Mouse (Mus musculus) heart, embryonic 11.5 days (tissue): ENCODE measurements around the gene Tbc1d22a. TPM values are rescaled to one million over a fixed set of nuclear protein-coding genes. Genes with fewer than 3 reads are reported as not detected.

Experiments used
- ATAC-seq: fragments of 200-750 bp; cut with Nextera tagmentation; replicated peaks from 2 replicates; pipeline ENCODE4 v1.8.0; 2017; ENCODE audit warnings: moderate library complexity; ENCODE audit not compliant: insufficient number of reproducible peaks, low FRiP score, low TSS enrichment
- H3K27ac ChIP-seq: fragments of 300-500 bp; sonication (generic); 2 replicates; pipeline ENCODE4 v1.5.1; 2014; ENCODE audit warnings: mild to moderate bottlenecking, low read depth, low read length
- H3K27me3 ChIP-seq: fragments of 300-500 bp; sonication (generic); 2 replicates; pipeline ENCODE4 v1.6.1; 2014; ENCODE audit warnings: mild to moderate bottlenecking, low read length, mixed read lengths; ENCODE audit not compliant: control insufficient read depth, insufficient read depth
- H3K36me3 ChIP-seq: fragments of 300-500 bp; sonication (generic); 2 replicates; pipeline ENCODE4 v1.6.1; 2014; ENCODE audit warnings: mild to moderate bottlenecking, low read length, moderate library complexity, mixed read lengths; ENCODE audit not compliant: control insufficient read depth, insufficient read depth
- H3K4me1 ChIP-seq: fragments of 300-500 bp; sonication (generic); 2 replicates; pipeline ENCODE4 v1.6.1; 2014; ENCODE audit warnings: low read length; ENCODE audit not compliant: control insufficient read depth, insufficient read depth
- H3K4me2 ChIP-seq: fragments of 300-500 bp; sonication (generic); 2 replicates; pipeline ENCODE4 v1.6.1; 2014; ENCODE audit warnings: mild to moderate bottlenecking, moderate library complexity
- H3K4me3 ChIP-seq: fragments of 300-500 bp; sonication (generic); 2 replicates; pipeline ENCODE4 v1.5.1; 2014; ENCODE audit warnings: low read depth, low read length
- H3K9ac ChIP-seq: fragments of 300-500 bp; sonication (generic); 2 replicates; pipeline ENCODE4 v1.6.1; 2014; ENCODE audit warnings: mild to moderate bottlenecking, low read depth, low read length, moderate library complexity
- H3K9me3 ChIP-seq: fragments of 300-500 bp; sonication (generic); replicated peaks from 2 replicates; pipeline ENCODE4 v1.6.1; 2016; ENCODE audit warnings: low read length; ENCODE audit not compliant: control insufficient read depth
- WGBS: fragments of 180-500 bp; shearing (Covaris S2); extraction: QIAGEN DNeasy Blood & Tissue Kit; methylation state at CpG from one replicate; pipeline ENCODE4 v1.1.7; 2014; ENCODE audit not compliant: insufficient replicate concordance; 5-methylcytosine and 5-hydroxymethylcytosine counted together
- polyA plus RNA-seq: library from polyadenylated mRNA; unstranded; fragments of >200 nt; fragmentation: Nextera tagmentation; extraction: Ambion mirVana; gene quantifications from 2 replicates; pipeline ENCODE4 v1.2.1, GENCODE M21; 2014

Tbc1d22a gene
- polyA plus RNA-seq, 1 experiment from 2014 or later, result 6.0 TPM

GRCm38 (mm10) chr15:86474951-86475350 is 260.7 kb downstream of the Tbc1d22a start:
- H3K27me3 ChIP-seq, result peaks cover 17% of the 10 kb centered on the region; the same call in 1 of the 2 replicates
- H3K4me2 ChIP-seq, result no peak overlapping the region
- 67% methylated on average over 5 of the region's 5 CpGs for WGBS
- H3K4me1 ChIP-seq, result peaks cover 17% of the 10 kb centered on the region
- no peak overlapping the region for H3K9ac ChIP-seq
- no peaks in the 10 kb centered on the region for H3K36me3 ChIP-seq
- no peaks in the 10 kb centered on the region for H3K9me3 ChIP-seq
- no peak for ATAC-seq
- H3K4me3 ChIP-seq, result no peak overlapping the region
- H3K27ac ChIP-seq, result no peak overlapping the region

GRCm38 (mm10) chr15:86476483-86476882 is 262.2 kb downstream of the Tbc1d22a start:
- Histone ChIP-seq H3K36me3 (no peaks in the 10 kb centered on the region), H3K9me3 (no peaks in the 10 kb centered on the region), H3K4me3 (no peak overlapping the region), H3K9ac (no peak overlapping the region), H3K27ac (no peak overlapping the region), H3K4me2 (no peak overlapping the region), H3K4me1 (peaks cover 17% of the 10 kb centered on the region), H3K27me3 (peaks cover 26% of the 10 kb centered on the region; the same call in 1 of the 2 replicates)
- ATAC-seq, result no peak
- WGBS, result 65% methylated on average over 6 of the region's 6 CpGs

- 59% methylated on average over 6 of the region's 6 CpGs for WGBS
- no peaks in the 10 kb centered on the region for H3K9me3 ChIP-seq
- no peak for ATAC-seq
- H3K27me3 ChIP-seq, result peaks cover 26% of the 10 kb centered on the region; the same call in 1 of the 2 replicates
- H3K27ac ChIP-seq, result no peak overlapping the region
- H3K9ac ChIP-seq, result no peak overlapping the region
- H3K4me2 ChIP-seq, result no peak overlapping the region
- no peak overlapping the region for H3K4me3 ChIP-seq
- peaks cover 17% of the 10 kb centered on the region for H3K4me1 ChIP-seq
- H3K36me3 ChIP-seq, result no peaks in the 10 kb centered on the region
Measured at GRCm38 (mm10) chr15:86477032-86477431, 262.8 kb downstream of the Tbc1d22a start.

GRCm38 (mm10) chr15:86477471-86477992 is 263.3 kb downstream of the Tbc1d22a start:
- Histone ChIP-seq H3K4me3 (no peak overlapping the region), H3K4me1 (peaks cover 17% of the 10 kb centered on the region), H3K27ac (no peak overlapping the region), H3K9me3 (no peaks in the 10 kb centered on the region), H3K9ac (no peak overlapping the region), H3K4me2 (no peak overlapping the region), H3K27me3 (peaks cover 28% of the 10 kb centered on the region; the same call in 1 of the 2 replicates), H3K36me3 (no peaks in the 10 kb centered on the region)
- ATAC-seq, result no peak

- 47% methylated on average over 13 of the region's 13 CpGs for WGBS
- Histone ChIP-seq H3K27me3 (peaks cover 36% of the 10 kb centered on the region), H3K4me2 (no peak overlapping the region), H3K4me3 (no peak overlapping the region), H3K27ac (no peak overlapping the region), H3K36me3 (no peaks in the 10 kb centered on the region), H3K4me1 (peaks cover 21% of the 10 kb centered on the region), H3K9me3 (no peaks in the 10 kb centered on the region), H3K9ac (no peak overlapping the region)
- ATAC-seq, result no peak
Measured at GRCm38 (mm10) chr15:86478685-86479502, 264.6 kb downstream of the Tbc1d22a start.

GRCm38 (mm10) chr15:86482362-86482761 is 268.1 kb downstream of the Tbc1d22a start:
- 34% methylated on average over 5 of the region's 5 CpGs for WGBS
- no peak overlapping the region for H3K4me2 ChIP-seq
- H3K4me3 ChIP-seq, result no peak overlapping the region
- no peaks in the 10 kb centered on the region for H3K36me3 ChIP-seq
- H3K27ac ChIP-seq, result no peak overlapping the region
- no peaks in the 10 kb centered on the region for H3K9me3 ChIP-seq
- H3K4me1 ChIP-seq, result peaks cover 38% of the 10 kb centered on the region
- no peak overlapping the region for H3K9ac ChIP-seq
- ATAC-seq, result no peak
- peaks cover 30% of the 10 kb centered on the region for H3K27me3 ChIP-seq

- no peak overlapping the region for H3K4me3 ChIP-seq
- H3K9me3 ChIP-seq, result no peaks in the 10 kb centered on the region
- no peak overlapping the region for H3K27ac ChIP-seq
- no peak overlapping the region for H3K9ac ChIP-seq
- no peak for ATAC-seq
- H3K4me1 ChIP-seq, result peaks cover 28% of the 10 kb centered on the region
- WGBS, result 52% methylated on average over 6 of the region's 6 CpGs
- H3K4me2 ChIP-seq, result no peak overlapping the region
- no peaks in the 10 kb centered on the region for H3K36me3 ChIP-seq
- peaks cover 15% of the 10 kb centered on the region for H3K27me3 ChIP-seq
Measured at GRCm38 (mm10) chr15:86485815-86486214, 271.6 kb downstream of the Tbc1d22a start.

GRCm38 (mm10) chr15:86487359-86487758 is 273.1 kb downstream of the Tbc1d22a start:
- Histone ChIP-seq H3K9me3 (no peaks in the 10 kb centered on the region), H3K36me3 (no peaks in the 10 kb centered on the region), H3K4me3 (no peak overlapping the region), H3K4me2 (no peak overlapping the region), H3K27me3 (peaks cover 11% of the 10 kb centered on the region), H3K27ac (no peak overlapping the region), H3K4me1 (peaks cover 28% of the 10 kb centered on the region), H3K9ac (no peak overlapping the region)
- ATAC-seq, result no peak
- WGBS, result 64% methylated on average over 5 of the region's 5 CpGs
